Mouse (Mus musculus) limb, embryonic 13.5 days (tissue): ENCODE data around the gene Zfp768. TPM values are rescaled to one million over a fixed set of nuclear protein-coding genes. Genes with fewer than 3 reads are reported as not detected.
"Not testable (repeated sequence)": the region's sequence is repeated elsewhere in the genome, so short reads cannot be mapped to it uniquely, and the experiment has no call there.

Experiments used
- ATAC-seq: fragments of 200-750 bp; cut with Nextera tagmentation; 2 replicates; pipeline ENCODE4 v1.8.0; 2017; ENCODE audit warnings: low read depth, moderate number of reproducible peaks, moderate TSS enrichment; ENCODE audit not compliant: low FRiP score
- H3K27ac ChIP-seq: fragments of 300-500 bp; sonication (generic); 2 replicates; pipeline ENCODE4 v1.5.1; 2015; ENCODE audit warnings: inconsistent platforms, mild to moderate bottlenecking, moderate library complexity
- H3K27me3 ChIP-seq: fragments of 300-500 bp; sonication (generic); 2 replicates; pipeline ENCODE4 v1.6.1; 2015; ENCODE audit warnings: mild to moderate bottlenecking, inconsistent platforms
- H3K36me3 ChIP-seq: fragments of 300-500 bp; sonication (generic); 2 replicates; pipeline ENCODE4 v1.6.1; 2015; ENCODE audit warnings: inconsistent platforms, mild to moderate bottlenecking, moderate library complexity
- H3K4me1 ChIP-seq: fragments of 300-500 bp; sonication (generic); 2 replicates; pipeline ENCODE4 v1.6.1; 2015; ENCODE audit warnings: inconsistent platforms
- H3K4me2 ChIP-seq: fragments of 300-500 bp; sonication (generic); replicated peaks from 2 replicates; pipeline ENCODE4 v1.6.1; 2015; ENCODE audit warnings: inconsistent platforms, mild to moderate bottlenecking, moderate library complexity
- H3K4me3 ChIP-seq: fragments of 300-500 bp; sonication (generic); 2 replicates; pipeline ENCODE4 v1.5.1; 2015; ENCODE audit warnings: moderate library complexity, mild to moderate bottlenecking, inconsistent platforms
- H3K9ac ChIP-seq: fragments of 300-500 bp; sonication (generic); 2 replicates; pipeline ENCODE4 v1.6.1; 2015; ENCODE audit warnings: mild to moderate bottlenecking, inconsistent platforms
- H3K9me3 ChIP-seq: fragments of 300-500 bp; sonication (generic); 2 replicates; pipeline ENCODE4 v1.6.1; 2016; ENCODE audit warnings: inconsistent platforms
- WGBS: fragments of 180-500 bp; shearing (Covaris S2); methylation state at CpG from one replicate; pipeline ENCODE4 v1.1.7; 2015; 5-methylcytosine and 5-hydroxymethylcytosine counted together
- polyA plus RNA-seq: library from polyadenylated mRNA; unstranded; fragments of >200 nt; fragmentation: Nextera tagmentation; extraction: Ambion mirVana; gene quantifications from 2 replicates; pipeline ENCODE4 v1.2.1, GENCODE M21; 2015

Zfp768 gene
- polyA plus RNA-seq = 19.8 and 20.6 TPM in 2 replicates

DNA sequence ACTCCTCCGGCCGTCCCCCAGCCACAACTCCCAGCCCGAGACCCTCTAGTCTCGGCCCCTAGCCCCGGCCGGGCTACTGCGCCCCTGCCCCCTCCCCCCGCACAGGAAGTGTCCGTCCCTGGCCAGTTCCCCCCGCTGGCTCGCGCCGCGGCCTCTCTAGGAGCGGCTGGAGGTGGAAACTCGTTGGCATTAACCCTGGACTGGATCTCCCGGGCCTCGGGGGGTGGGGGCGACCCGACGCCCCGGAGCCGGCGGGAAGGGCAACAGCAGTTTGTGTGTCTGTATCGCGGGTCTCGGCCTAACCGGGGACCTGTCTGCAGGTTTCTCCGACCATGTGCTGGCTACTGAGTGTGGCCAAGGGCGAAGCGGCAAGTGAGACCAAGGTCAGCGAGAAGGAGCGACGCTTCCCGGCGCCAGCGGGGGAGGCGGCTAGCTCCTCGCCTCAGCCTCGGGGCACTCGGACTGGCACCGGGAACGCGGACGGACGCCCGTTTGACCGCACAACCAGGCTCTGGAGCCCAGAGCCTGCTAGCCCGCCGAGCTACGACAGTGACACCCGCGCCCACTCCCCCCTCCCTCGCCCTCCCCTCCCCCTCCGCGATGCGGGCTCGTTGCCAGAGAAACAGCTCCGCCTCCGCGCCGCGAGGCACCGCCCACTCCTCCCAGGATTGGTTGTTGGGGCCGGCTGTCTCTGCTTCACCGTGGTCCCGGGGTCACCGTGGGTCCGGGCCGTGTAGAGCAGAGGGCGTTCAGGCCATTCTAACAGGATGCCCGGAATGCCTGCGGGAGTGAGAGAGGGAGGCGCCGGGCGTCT, at the start of gene Zfp768:
Gene Zfp768, minus strand, starts transcription at position 78 of the 814 bp plus-strand sequence.
- peak within 1 kb of the TSS; percentile 85 for H3K4me2 ChIP-seq
- no peaks in the 10 kb centered on the region for H3K9me3 ChIP-seq
- peaks cover 33% of the 10 kb centered on the region for H3K36me3 ChIP-seq
- ATAC-seq = peak; percentile 91
- H3K9ac ChIP-seq = peak within 1 kb of the TSS; percentile 98
- under 1% methylated on average over 74 of the region's 76 CpGs for WGBS
- H3K27ac ChIP-seq = peak within 1 kb of the TSS; percentile 91
- H3K4me3 ChIP-seq = peak within 1 kb of the TSS; percentile 89
- peaks cover 22% of the 10 kb centered on the region for H3K4me1 ChIP-seq
- no peaks in the 10 kb centered on the region for H3K27me3 ChIP-seq

DNA sequence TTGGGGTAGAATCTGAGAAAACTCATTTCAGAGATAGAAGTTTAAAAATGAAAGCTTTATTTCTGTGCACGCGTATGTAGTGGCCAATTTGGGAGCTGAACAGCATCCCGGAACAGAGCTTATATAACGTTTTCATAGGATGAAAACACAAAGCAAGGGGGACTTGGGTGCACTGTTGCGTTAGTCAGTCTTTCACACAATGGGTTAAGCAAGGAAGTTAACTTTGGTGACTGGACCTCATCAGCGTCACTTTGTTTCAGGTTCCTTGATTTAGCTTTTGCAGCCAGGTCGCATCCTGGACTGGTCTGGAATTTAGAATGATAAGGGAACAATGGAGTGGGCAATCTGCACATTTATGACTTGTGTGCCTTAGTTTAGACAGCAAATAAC, 48.5 kb upstream of the Zfp768 start:
- peak overlapping the region; percentile 75; the same call in 1 of the 2 replicates for H3K27ac ChIP-seq
- peak overlapping the region; percentile 66 for H3K9ac ChIP-seq
- 0 out of 2 replicates have a peak, but pooled peaks cover 3% of the 10 kb centered on the region for H3K27me3 ChIP-seq
- 20% methylated on average over 7 of the region's 7 CpGs for WGBS
- 0 out of 2 replicates have a peak, but pooled peaks have one; percentile 16 for ATAC-seq
- H3K9me3 ChIP-seq = no peaks in the 10 kb centered on the region
- peak overlapping the region; percentile 80 for H3K4me2 ChIP-seq
- peak overlapping the region; percentile 69 for H3K4me3 ChIP-seq
- peaks cover 16% of the 10 kb centered on the region for H3K4me1 ChIP-seq
- H3K36me3 ChIP-seq = peaks cover 16% of the 10 kb centered on the region

DNA sequence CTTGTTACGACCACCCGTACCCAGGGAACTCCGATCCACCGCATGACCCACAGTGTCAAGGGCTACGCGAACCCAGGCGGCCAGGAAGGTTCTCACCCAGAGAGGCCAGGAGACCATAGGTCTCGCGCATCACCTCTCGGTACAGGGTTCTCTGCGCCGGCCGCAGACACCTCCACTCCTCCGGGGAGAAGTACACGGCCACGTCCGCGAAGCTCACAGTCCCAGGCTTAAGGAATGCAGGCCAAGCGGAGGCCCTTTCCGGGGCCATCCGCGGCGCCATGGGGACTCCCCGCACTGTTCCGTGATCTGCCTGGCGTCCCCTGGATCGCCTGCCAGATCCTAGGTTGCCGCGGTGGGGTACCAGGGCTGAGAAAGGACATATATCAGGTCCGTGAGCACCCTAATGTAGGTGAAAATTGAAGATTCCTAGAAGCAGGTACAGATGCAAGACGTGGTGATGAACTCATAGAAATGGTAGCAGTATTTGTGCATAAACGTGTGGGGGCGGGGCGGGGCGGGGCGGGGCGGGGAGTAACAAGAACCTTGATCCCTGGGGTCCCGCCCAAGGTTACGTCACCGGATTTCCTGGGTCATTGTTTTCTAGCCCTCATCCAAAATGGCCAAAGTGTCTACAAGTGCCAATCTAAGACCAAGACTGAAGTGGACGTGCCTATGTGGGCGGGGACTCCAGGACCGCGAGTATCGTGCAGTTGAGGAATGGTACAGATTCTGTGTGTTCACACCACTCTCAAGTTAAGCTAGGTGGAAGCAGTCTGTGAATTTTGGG, 48.0 kb upstream of the Zfp768 start, which contains the start of gene E430018J23Rik:
Gene E430018J23Rik, minus strand, starts transcription at position 473 of the 787 bp plus-strand sequence.
- 0 out of 2 replicates have a peak, but pooled peaks cover 3% of the 10 kb centered on the region for H3K27me3 ChIP-seq

DNA sequence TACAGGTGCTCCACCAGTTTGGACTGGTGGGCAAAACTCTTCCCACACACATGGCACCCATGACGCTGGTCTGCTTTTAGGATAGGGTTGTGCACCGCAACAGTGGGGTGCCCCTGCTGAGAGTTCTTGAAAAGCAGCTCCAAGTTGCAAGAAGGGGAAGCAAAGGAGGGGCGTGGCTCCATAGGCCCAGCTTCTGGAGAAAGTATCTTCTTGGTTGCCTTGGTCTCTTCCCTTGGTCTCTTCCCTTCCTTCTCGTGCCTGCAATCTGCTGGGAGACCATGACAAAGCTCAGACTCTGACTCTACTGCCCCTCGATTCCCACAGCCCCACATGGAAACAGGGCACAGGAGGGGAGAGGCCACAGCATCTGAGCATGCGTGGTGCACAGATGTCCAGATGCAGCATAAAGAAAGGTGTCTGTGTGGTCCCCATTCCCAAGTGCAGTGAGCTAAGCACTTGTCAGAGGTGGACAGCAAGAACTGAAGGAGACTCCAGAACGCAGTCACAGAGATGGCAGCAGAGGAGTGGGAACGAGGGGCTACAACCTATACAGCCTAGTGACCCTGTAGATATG, 46.9 kb upstream of the Zfp768 start:
- Histone ChIP-seq H3K9ac (peak overlapping the region; percentile 86), H3K27me3 (0 out of 2 replicates have a peak, but pooled peaks cover 3% of the 10 kb centered on the region)

More for the DNA sequence above, 48.0 kb upstream of the Zfp768 start, which contains the start of gene E430018J23Rik:
- Histone ChIP-seq H3K9ac (peak within 1 kb of the TSS; percentile 86), H3K27ac (peak within 1 kb of the TSS; percentile 87), H3K4me3 (peak within 1 kb of the TSS; percentile 69), H3K36me3 (peaks cover 16% of the 10 kb centered on the region), H3K9me3 (no peaks in the 10 kb centered on the region), H3K4me2 (peak within 1 kb of the TSS; percentile 80), H3K4me1 (peaks cover 16% of the 10 kb centered on the region)
- under 1% methylated on average over 45 of the region's 45 CpGs for WGBS
- peak; percentile 93 for ATAC-seq

DNA sequence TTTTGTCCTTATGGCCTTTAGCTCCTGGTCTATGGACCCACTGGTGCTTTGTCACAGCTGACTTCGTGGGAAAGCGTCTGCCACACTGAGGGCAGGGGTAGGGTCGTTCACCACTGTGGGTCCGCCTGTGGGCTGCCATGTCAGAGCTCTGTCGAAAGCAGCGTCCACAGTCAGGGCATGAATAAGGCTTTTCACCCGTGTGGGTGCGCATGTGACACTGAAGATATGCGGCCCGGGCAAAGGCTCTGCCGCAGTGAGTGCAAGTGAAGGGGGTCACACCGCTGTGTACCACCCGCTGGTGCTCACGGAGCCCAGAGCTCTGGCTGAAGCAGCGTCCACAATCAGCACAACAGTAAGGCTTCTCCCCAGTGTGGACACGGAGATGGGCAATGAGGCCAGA, 46.1 kb upstream of the Zfp768 start:
- Histone ChIP-seq H3K27me3 (no peaks in the 10 kb centered on the region), H3K4me2 (no peak overlapping the region), H3K9ac (no peak overlapping the region), H3K36me3 (peaks cover 16% of the 10 kb centered on the region), H3K4me1 (peaks cover 16% of the 10 kb centered on the region), H3K9me3 (no peaks in the 10 kb centered on the region), H3K4me3 (no peak overlapping the region), H3K27ac (no peak overlapping the region)
- no peak for ATAC-seq
- 98% methylated on average over 16 of the region's 16 CpGs for WGBS

More for the DNA sequence above, 46.9 kb upstream of the Zfp768 start:
- peaks cover 16% of the 10 kb centered on the region for H3K36me3 ChIP-seq
- H3K4me2 ChIP-seq = peak overlapping the region; percentile 80
- ATAC-seq = no peak
- H3K4me1 ChIP-seq = peaks cover 16% of the 10 kb centered on the region
- peak overlapping the region; percentile 69 for H3K4me3 ChIP-seq
- H3K9me3 ChIP-seq = no peaks in the 10 kb centered on the region
- no peak overlapping the region for H3K27ac ChIP-seq
- 80% methylated on average over 8 of the region's 8 CpGs for WGBS

DNA sequence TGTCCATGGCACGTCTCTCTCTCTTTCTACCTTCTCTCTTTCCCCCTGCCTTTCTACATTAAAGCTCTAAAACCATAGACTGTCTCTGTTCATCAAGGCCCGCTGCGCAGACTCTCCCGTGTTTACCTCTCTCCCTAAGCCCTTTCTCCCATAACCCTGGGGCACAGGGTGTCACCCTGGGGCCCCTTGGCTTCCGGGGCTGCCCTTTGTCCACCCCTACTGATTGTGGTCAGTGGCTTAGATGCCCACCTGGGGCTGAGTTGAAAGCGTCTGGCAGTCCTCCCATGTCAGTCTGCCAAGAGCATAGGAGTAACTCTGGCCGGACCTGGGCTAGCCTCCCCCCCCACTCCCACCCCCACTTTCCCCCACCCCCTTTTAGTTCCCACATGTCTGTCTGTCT, 44.9 kb upstream of the Zfp768 start:
- Histone ChIP-seq H3K36me3 (peaks cover 20% of the 10 kb centered on the region), H3K4me1 (peaks cover 20% of the 10 kb centered on the region), H3K9ac (no peak overlapping the region), H3K4me3 (no peak overlapping the region), H3K4me2 (no peak overlapping the region), H3K27me3 (no peaks in the 10 kb centered on the region), H3K9me3 (peaks cover 3% of the 10 kb centered on the region; the same call in 1 of the 2 replicates), H3K27ac (no peak overlapping the region)
- no peak for ATAC-seq
- WGBS = 77% methylated on average over 7 of the region's 7 CpGs

DNA sequence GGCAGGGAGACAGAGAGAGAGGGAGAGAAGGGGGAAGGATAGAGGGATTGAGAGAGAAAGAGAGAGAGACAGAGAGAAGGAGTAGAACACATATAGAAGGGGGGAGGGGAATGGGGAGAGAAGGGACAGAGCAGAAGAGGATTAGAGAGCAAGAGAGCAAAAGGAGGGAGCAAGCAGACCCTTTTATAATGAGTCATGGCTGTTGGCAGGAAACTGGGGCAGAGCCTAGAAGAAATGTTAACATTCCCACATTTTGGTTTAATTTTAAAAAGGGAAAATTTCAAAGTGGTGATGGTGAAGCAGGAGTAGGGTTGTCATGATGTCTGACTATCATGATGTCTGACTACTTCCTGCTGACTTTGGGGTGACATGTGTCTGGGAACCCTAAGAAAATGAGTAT, 42.8 kb upstream of the Zfp768 start:
- not testable (repeated sequence) for H3K27ac ChIP-seq, H3K27me3 ChIP-seq, H3K9ac ChIP-seq, H3K4me3 ChIP-seq, H3K4me2 ChIP-seq, ATAC-seq
- H3K4me1 ChIP-seq = peaks cover 14% of the 10 kb centered on the region
- H3K36me3 ChIP-seq = peaks cover 35% of the 10 kb centered on the region
- H3K9me3 ChIP-seq = peaks cover 12% of the 10 kb centered on the region; the same call in 1 of the 2 replicates

DNA sequence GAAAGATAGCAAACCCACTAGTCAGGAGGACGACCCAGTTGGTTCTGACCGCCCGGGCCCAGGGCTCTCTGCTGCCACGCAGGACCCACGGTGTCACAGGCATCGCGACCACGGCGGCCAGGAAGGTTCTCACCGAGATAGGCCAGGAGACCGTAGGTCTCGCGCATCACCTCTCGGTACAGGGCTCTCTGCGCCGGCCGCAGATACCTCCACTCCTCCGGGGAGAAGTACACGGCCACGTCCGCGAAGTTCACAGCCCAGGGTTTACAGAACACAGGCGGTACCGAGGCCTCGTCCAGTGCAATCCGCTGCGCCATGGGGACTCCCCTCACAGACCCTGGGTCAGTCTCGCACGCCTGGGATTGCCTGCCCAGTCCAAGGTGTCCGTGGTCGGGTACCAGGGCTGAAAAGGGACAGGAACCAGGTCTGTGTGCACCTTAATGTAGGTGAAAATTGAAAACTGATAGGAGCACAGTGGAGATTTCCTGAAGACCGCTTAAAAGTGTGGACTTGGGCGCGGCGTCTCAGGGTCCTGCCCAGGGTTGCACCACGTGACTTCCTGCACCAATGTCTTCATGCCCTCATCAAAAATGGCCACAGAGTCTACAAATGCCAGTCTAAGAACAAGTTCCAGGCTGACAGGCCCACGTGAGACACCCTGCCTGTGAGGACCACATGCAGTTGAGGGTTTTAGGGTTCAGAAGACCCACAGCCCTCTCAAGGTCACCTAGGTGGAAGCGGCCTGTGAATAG, 41.4 kb upstream of the Zfp768 start, which contains the start of gene 9130019O22Rik:
Gene 9130019O22Rik, minus strand, starts transcription at position 526 of the 752 bp plus-strand sequence.
- H3K27ac ChIP-seq = no peak within 1 kb of the TSS
- peak; percentile 93 for ATAC-seq
- no peaks in the 10 kb centered on the region for H3K27me3 ChIP-seq
- H3K4me1 ChIP-seq = 0 out of 2 replicates have a peak, but pooled peaks cover 4% of the 10 kb centered on the region
- peaks cover 37% of the 10 kb centered on the region for H3K36me3 ChIP-seq
- peak within 1 kb of the TSS; percentile 57 for H3K4me3 ChIP-seq
- H3K9me3 ChIP-seq = peaks cover 19% of the 10 kb centered on the region; the same call in 1 of the 2 replicates
- 13% methylated on average over 38 of the region's 38 CpGs for WGBS
- H3K9ac ChIP-seq = peak within 1 kb of the TSS; percentile 80
- H3K4me2 ChIP-seq = peak within 1 kb of the TSS; percentile 72

DNA sequence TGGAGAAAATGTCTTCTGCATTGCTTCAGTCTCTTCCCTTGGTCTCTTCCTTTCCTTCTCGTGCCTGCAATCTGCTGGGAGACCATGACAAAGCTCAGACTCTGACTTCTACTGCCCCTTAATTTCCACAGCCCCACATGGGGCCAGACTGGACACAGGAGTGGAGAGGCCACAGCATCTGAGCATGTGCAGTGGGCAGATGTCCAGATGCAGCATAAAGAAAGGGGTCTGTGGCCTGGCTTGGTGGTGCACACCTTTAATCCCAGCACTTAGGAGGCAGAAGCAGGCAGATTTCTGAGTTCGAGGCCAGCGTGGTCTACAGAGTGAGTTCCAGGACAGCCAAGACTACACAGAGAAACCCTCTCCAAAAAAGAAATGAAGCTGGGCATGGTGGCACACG, 40.2 kb upstream of the Zfp768 start:
- H3K9me3 ChIP-seq = peaks cover 19% of the 10 kb centered on the region; the same call in 1 of the 2 replicates
- not testable (repeated sequence) for H3K27me3 ChIP-seq, H3K9ac ChIP-seq, H3K4me2 ChIP-seq, H3K27ac ChIP-seq, H3K4me1 ChIP-seq, H3K4me3 ChIP-seq, ATAC-seq
- WGBS = 93% methylated on average over 4 of the region's 4 CpGs
- H3K36me3 ChIP-seq = peaks cover 25% of the 10 kb centered on the region

DNA sequence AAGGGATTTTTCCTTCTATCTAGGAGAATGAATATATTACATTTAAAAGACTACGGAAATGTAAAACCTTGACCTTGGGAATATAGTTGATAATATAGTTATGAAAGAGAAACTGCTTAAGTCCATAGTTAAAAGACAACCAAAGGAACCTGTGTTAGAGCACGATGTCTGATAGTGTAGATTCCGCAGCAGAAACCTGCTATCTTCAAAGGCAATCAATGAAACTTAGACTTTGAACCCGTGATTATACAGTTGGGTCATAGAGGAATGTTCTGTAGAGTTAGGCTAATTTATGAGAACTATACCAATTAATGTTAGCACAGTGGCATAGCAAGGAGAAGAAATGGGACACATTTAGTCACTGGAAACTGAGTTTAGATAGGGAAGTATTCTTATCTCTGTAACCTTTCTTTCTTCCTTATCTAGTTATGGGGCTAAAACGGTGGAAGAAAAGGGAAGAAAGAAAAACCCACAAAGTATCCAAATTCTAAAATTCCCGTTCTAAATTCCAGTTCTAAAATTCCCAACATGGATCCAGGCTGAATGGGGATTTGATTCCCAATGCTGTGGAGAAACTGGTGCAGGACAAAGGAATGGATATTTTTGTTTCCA, 33.0 kb upstream of the Zfp768 start:
- ATAC-seq = no peak
- Histone ChIP-seq H3K4me3 (no peak overlapping the region), H3K9ac (no peak overlapping the region)

More for the DNA sequence above, 33.0 kb upstream of the Zfp768 start:
- 74% methylated on average over 6 of the region's 6 CpGs for WGBS
- no peak overlapping the region for H3K4me2 ChIP-seq
- H3K27me3 ChIP-seq = no peaks in the 10 kb centered on the region
- H3K4me1 ChIP-seq = peaks cover 4% of the 10 kb centered on the region; the same call in 1 of the 2 replicates
- 0 out of 2 replicates have a peak, but pooled peaks cover 7% of the 10 kb centered on the region for H3K9me3 ChIP-seq
- H3K36me3 ChIP-seq = peaks cover 14% of the 10 kb centered on the region
- H3K27ac ChIP-seq = no peak overlapping the region
